Mouse (Mus musculus): ENCODE results near the gene Tubgcp2. TPM values are rescaled to one million over a fixed set of nuclear protein-coding genes. Genes with fewer than 3 reads are reported as not detected.

Gene Tubgcp2
- polyA plus RNA-seq (2017; shearing (Covaris generic)): 34.2 TPM

GRCm38 (mm10) chr7:140036281-140037170 lies at the start of gene Tubgcp2, which contains the start of gene Zfp511:
Gene Tubgcp2, minus strand, starts transcription at chr7:140036669.
Gene Zfp511, plus strand, starts transcription at chr7:140036391.

GRCm38 (mm10) chr7:140082242-140082678 lies 45.8 kb upstream of the Tubgcp2 start, which contains the start of gene Caly:
Gene Caly, minus strand, starts transcription at chr7:140082548.

GRCm38 (mm10) chr7:140048361-140049114 lies 12.1 kb upstream of the Tubgcp2 start, which contains the start of gene Msx3:
Gene Msx3, minus strand, starts transcription at chr7:140049089.

GRCm38 (mm10) chr7:139992406-139992805 lies 44.1 kb downstream of the Tubgcp2 start, which contains the start of gene Adam8:
Gene Adam8, minus strand, starts transcription at chr7:139992562.

GRCm38 (mm10) chr7:139978278-139978892 lies 58.1 kb downstream of the Tubgcp2 start, which contains the start of gene 6430531B16Rik:
Gene 6430531B16Rik, minus strand, starts transcription at chr7:139978755.

Other genes starting within 250 kb of the Tubgcp2 start
- gene Adgra1, start 202.5 kb downstream of the Tubgcp2 start, polyA plus RNA-seq (2017; shearing (Covaris generic)): not detected
- gene Kndc1, start 142.0 kb downstream of the Tubgcp2 start, polyA plus RNA-seq (2017; shearing (Covaris generic)): 0.53 TPM
- gene Utf1, start 92.9 kb downstream of the Tubgcp2 start, polyA plus RNA-seq (2017; shearing (Covaris generic)): 4.1 TPM
- 0.24 TPM for gene 6430531B16Rik, start 57.9 kb downstream of the Tubgcp2 start, polyA plus RNA-seq (2017; shearing (Covaris generic))
- 18.0 TPM for gene Adam8, start 44.1 kb downstream of the Tubgcp2 start, polyA plus RNA-seq (2017; shearing (Covaris generic))
- gene Zfp511, start 278 bp downstream of the Tubgcp2 start, polyA plus RNA-seq (2017; shearing (Covaris generic)): 66.2 TPM
- not detected for gene Msx3, start 12.4 kb upstream of the Tubgcp2 start, polyA plus RNA-seq (2017; shearing (Covaris generic))
- not detected for gene Caly, start 45.9 kb upstream of the Tubgcp2 start, polyA plus RNA-seq (2017; shearing (Covaris generic))
- gene Prap1, start 56.7 kb upstream of the Tubgcp2 start, polyA plus RNA-seq (2017; shearing (Covaris generic)): not detected
- 12.2 TPM for gene Fuom, start 65.8 kb upstream of the Tubgcp2 start, polyA plus RNA-seq (2017; shearing (Covaris generic))
- gene Paox, start 79.1 kb upstream of the Tubgcp2 start, polyA plus RNA-seq (2017; shearing (Covaris generic)): 3.5 TPM
- gene Echs1, start 79.8 kb upstream of the Tubgcp2 start, polyA plus RNA-seq (2017; shearing (Covaris generic)): 60.8 TPM
- 30.8 TPM for gene Mtg1, start 100.9 kb upstream of the Tubgcp2 start, polyA plus RNA-seq (2017; shearing (Covaris generic))
- not detected for gene Sprn, start 118.2 kb upstream of the Tubgcp2 start, polyA plus RNA-seq (2017; shearing (Covaris generic))
- gene Olfr522, start 128.1 kb upstream of the Tubgcp2 start, polyA plus RNA-seq (2017; shearing (Covaris generic)): not detected
- gene Olfr523, start 136.5 kb upstream of the Tubgcp2 start, polyA plus RNA-seq (2017; shearing (Covaris generic)): not detected
- gene Olfr524, start 169.3 kb upstream of the Tubgcp2 start, polyA plus RNA-seq (2017; shearing (Covaris generic)): not detected
- not detected for gene Cd163l1, start 181.6 kb upstream of the Tubgcp2 start, polyA plus RNA-seq (2017; shearing (Covaris generic))
- 0.56 TPM for gene 5830411N06Rik, start 210.6 kb upstream of the Tubgcp2 start, polyA plus RNA-seq (2017; shearing (Covaris generic))

Measured in activated CD4-positive, CD25-positive, alpha-beta regulatory T cell, adult 9 weeks (primary cell).